Mouse (Mus musculus): ENCODE data around the gene Ppme1. TPM values are rescaled to one million over a fixed set of nuclear protein-coding genes. Genes with fewer than 3 reads are reported as not detected.

The Ppme1 gene
- total RNA-seq, 2 experiments from 2014 or later: 13.5 to 39.5 TPM

GRCm38 (mm10) chr7:100281596-100281995 is 90.5 kb downstream of the Ppme1 start:
- no peak for ATAC-seq (replicated peaks; ENCODE audit: poor library complexity)

- ATAC-seq (replicated peaks; ENCODE audit: poor library complexity): peak; percentile 85
These were observed 92.3 kb downstream of the Ppme1 start for GRCm38 (mm10) chr7:100279803-100280202.

Other genes with a start within 250 kb of the Ppme1 start
- gene Lipt2, start 213.0 kb downstream of the Ppme1 start, total RNA-seq (2015): 11.8 and 12.4 TPM in 2 replicates
- gene Lipt2, start 213.0 kb downstream of the Ppme1 start, total RNA-seq (2017): 5.5 and 13.3 TPM in 2 replicates
- 0.59 and 0.77 TPM in 2 replicates for gene Kcne3, start 195.8 kb downstream of the Ppme1 start, total RNA-seq (2015)
- 2.0 and 4.2 TPM in 2 replicates for gene Kcne3, start 195.8 kb downstream of the Ppme1 start, total RNA-seq (2017)
- 8.0 and 12.4 TPM in 2 replicates for gene Pgm2l1, start 144.9 kb downstream of the Ppme1 start, total RNA-seq (2015)
- 6.2 and 10.6 TPM in 2 replicates for gene Pgm2l1, start 144.9 kb downstream of the Ppme1 start, total RNA-seq (2017)
- gene P4ha3, start 86.8 kb downstream of the Ppme1 start, total RNA-seq (2015): 0.22 TPM in 1 of 2 replicates, not detected in the other
- gene P4ha3, start 86.8 kb downstream of the Ppme1 start, total RNA-seq (2017): not detected in 2 replicates
- 64.0 and 65.5 TPM in 2 replicates for gene C2cd3, start 74 bp downstream of the Ppme1 start, total RNA-seq (2015)
- gene C2cd3, start 74 bp downstream of the Ppme1 start, total RNA-seq (2017): 23.0 and 26.6 TPM in 2 replicates
- 0.15 TPM in 1 of 2 replicates, not detected in the other for gene Ucp3, start 100.7 kb upstream of the Ppme1 start, total RNA-seq (2015)
- gene Ucp3, start 100.7 kb upstream of the Ppme1 start, total RNA-seq (2017): not detected in 2 replicates
- 208 and 232 TPM in 2 replicates for gene Ucp2, start 121.0 kb upstream of the Ppme1 start, total RNA-seq (2015)
- 90.4 and 97.3 TPM in 2 replicates for gene Ucp2, start 121.0 kb upstream of the Ppme1 start, total RNA-seq (2017)
- not detected in 2 replicates for gene Dnajb13, start 142.7 kb upstream of the Ppme1 start, total RNA-seq (2015)
- 0.17 TPM in 1 of 2 replicates, not detected in the other for gene Dnajb13, start 142.7 kb upstream of the Ppme1 start, total RNA-seq (2017)
- 10.7 and 21.3 TPM in 2 replicates for gene Coa4, start 164.8 kb upstream of the Ppme1 start, total RNA-seq (2015)
- gene Coa4, start 164.8 kb upstream of the Ppme1 start, total RNA-seq (2017): 11.6 and 13.0 TPM in 2 replicates
- gene Rab6a, start 235.1 kb upstream of the Ppme1 start, total RNA-seq (2015): 74.1 and 84.7 TPM in 2 replicates
- gene Rab6a, start 235.1 kb upstream of the Ppme1 start, total RNA-seq (2017): 61.0 and 61.8 TPM in 2 replicates
- 60.1 and 76.3 TPM in 2 replicates for gene Mrpl48, start 236.0 kb upstream of the Ppme1 start, total RNA-seq (2015)
- 91.0 and 99.4 TPM in 2 replicates for gene Mrpl48, start 236.0 kb upstream of the Ppme1 start, total RNA-seq (2017)

Data from megakaryocyte progenitor cell, adult 5-6 weeks (primary cell).